Mouse (Mus musculus): ENCODE results near the gene Tacc3. TPM values are rescaled to one million over a fixed set of nuclear protein-coding genes. Genes with fewer than 3 reads are reported as not detected.

The Tacc3 gene
- polyA plus RNA-seq, 1 experiment from 2014 or later, result 107 TPM

GRCm38 (mm10) chr5:33707163-33707562 lies 49.2 kb downstream of the Tacc3 start:
- ATAC-seq (replicated peaks; ENCODE audit: insufficient number of reproducible peaks, insufficient read depth, low FRiP score, low read depth), result no peak

DNA sequence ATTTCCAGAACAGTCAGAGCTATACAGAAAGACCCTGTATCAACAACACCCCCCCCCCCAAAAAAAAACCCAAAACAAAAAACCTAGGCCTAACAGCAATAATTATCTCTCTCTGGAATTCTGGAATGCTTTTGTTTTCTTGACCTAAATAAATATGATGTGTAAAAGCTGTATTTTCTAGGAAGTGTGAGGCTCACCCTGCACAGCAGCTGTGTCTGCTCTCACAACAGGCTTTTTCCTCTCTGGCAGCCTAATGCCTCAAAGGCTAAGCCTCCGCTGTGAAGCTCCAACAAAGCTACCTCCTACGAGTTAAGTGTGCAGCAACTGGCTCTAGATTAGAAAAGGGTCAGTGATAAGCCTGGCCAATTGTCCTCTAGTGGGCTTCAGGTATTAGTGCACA lies 51.1 kb downstream of the Tacc3 start:
- H3K4me2 ChIP-seq, result no peak overlapping the region
- H3K4me1 ChIP-seq (replicated peaks), result peaks cover 32% of the 10 kb centered on the region
- ATAC-seq (replicated peaks; ENCODE audit: insufficient number of reproducible peaks, insufficient read depth, low FRiP score, low read depth), result no peak
- H3K9me3 ChIP-seq (replicated peaks), result no peaks in the 10 kb centered on the region
- 30% methylated on average over 2 of the region's 2 CpGs for WGBS
- no peaks in the 10 kb centered on the region for H3K36me3 ChIP-seq
- no peaks in the 10 kb centered on the region for H3K27me3 ChIP-seq
- no peak overlapping the region for H3K27ac ChIP-seq
- H3K4me3 ChIP-seq, result no peak overlapping the region
- no peak overlapping the region for H3K9ac ChIP-seq

More at GRCm38 (mm10) chr5:33707163-33707562, 49.2 kb downstream of the Tacc3 start:
- Histone ChIP-seq H3K4me2 (no peak overlapping the region), H3K9ac (no peak overlapping the region), H3K27me3 (no peaks in the 10 kb centered on the region), H3K9me3 (replicated peaks) (no peaks in the 10 kb centered on the region), H3K27ac (no peak overlapping the region), H3K36me3 (no peaks in the 10 kb centered on the region), H3K4me3 (no peak overlapping the region), H3K4me1 (replicated peaks) (peaks cover 32% of the 10 kb centered on the region)
- 33% methylated on average over 4 of the region's 4 CpGs for WGBS

GRCm38 (mm10) chr5:33712550-33712949 lies 54.6 kb downstream of the Tacc3 start:
- Histone ChIP-seq H3K27me3 (no peaks in the 10 kb centered on the region), H3K9ac (no peak overlapping the region), H3K4me1 (replicated peaks) (peaks cover 4% of the 10 kb centered on the region), H3K36me3 (no peaks in the 10 kb centered on the region), H3K27ac (no peak overlapping the region), H3K4me3 (no peak overlapping the region), H3K9me3 (replicated peaks) (no peaks in the 10 kb centered on the region), H3K4me2 (no peak overlapping the region)
- 69% methylated on average over 2 of the region's 2 CpGs for WGBS
- no peak for ATAC-seq (replicated peaks; ENCODE audit: insufficient number of reproducible peaks, insufficient read depth, low FRiP score, low read depth)

DNA sequence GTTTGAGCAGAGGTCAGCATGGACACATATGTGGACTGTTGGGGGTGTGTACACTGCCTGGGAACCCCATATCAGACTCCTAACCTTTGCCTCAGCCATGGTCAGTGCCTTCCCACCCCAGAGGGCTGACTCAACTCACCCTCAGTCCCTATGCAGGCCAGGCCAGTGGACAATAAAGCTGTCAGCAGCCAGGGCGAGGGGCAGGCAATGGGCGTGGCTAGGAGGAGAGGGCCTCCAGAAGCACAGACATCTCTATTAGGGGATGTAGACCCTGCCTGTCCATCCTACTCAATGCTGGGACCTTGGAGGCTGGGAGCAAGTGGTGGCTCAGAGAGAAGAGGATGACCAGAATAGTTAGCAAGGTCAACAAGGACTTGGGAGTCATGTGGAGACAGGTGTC lies 57.3 kb downstream of the Tacc3 start:
- 59% methylated on average over 2 of the region's 2 CpGs for WGBS
- no peaks in the 10 kb centered on the region for H3K36me3 ChIP-seq
- H3K27me3 ChIP-seq, result peaks cover 6% of the 10 kb centered on the region; the same call in 1 of the 2 replicates
- peaks cover 6% of the 10 kb centered on the region for H3K4me1 ChIP-seq (replicated peaks)
- H3K4me2 ChIP-seq, result no peak overlapping the region
- H3K4me3 ChIP-seq, result no peak overlapping the region
- ATAC-seq (replicated peaks; ENCODE audit: insufficient number of reproducible peaks, insufficient read depth, low FRiP score, low read depth), result no peak
- no peak overlapping the region for H3K27ac ChIP-seq
- H3K9ac ChIP-seq, result no peak overlapping the region
- H3K9me3 ChIP-seq (replicated peaks), result no peaks in the 10 kb centered on the region

GRCm38 (mm10) chr5:33716467-33716866 lies 58.5 kb downstream of the Tacc3 start:
- H3K27ac ChIP-seq, result no peak overlapping the region
- no peak overlapping the region for H3K9ac ChIP-seq
- peaks cover 6% of the 10 kb centered on the region; the same call in 1 of the 2 replicates for H3K27me3 ChIP-seq
- 73% methylated on average over 6 of the region's 6 CpGs for WGBS
- no peak overlapping the region for H3K4me2 ChIP-seq
- no peak for ATAC-seq (replicated peaks; ENCODE audit: insufficient number of reproducible peaks, insufficient read depth, low FRiP score, low read depth)
- peaks cover 18% of the 10 kb centered on the region for H3K4me1 ChIP-seq (replicated peaks)
- no peaks in the 10 kb centered on the region for H3K36me3 ChIP-seq
- H3K4me3 ChIP-seq, result no peak overlapping the region
- H3K9me3 ChIP-seq (replicated peaks), result no peaks in the 10 kb centered on the region

DNA sequence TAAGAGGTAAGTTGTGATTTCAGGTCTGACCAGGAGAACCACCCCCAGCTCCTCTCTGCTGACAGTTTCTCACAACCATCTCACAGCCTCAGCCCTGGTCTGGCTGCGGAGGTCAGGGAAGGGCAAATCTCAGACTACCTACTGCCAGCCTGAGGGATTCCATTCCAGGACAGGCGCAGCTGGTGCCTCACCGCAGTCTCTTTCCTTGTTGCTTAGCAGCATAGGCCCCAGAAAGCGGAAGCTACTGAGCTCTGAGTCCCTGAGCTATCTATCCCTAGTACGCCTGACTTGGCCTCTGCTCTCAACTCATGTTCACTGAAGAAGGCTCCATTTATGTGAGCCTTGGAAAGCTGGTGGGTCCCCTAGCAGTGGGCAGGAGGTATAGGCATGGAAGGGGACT lies 60.5 kb downstream of the Tacc3 start:
- no peak overlapping the region for H3K27ac ChIP-seq
- no peaks in the 10 kb centered on the region for H3K36me3 ChIP-seq
- peaks cover 35% of the 10 kb centered on the region for H3K4me1 ChIP-seq (replicated peaks)
- H3K4me2 ChIP-seq, result no peak overlapping the region
- H3K27me3 ChIP-seq, result peaks cover 18% of the 10 kb centered on the region
- WGBS, result 53% methylated on average over 5 of the region's 5 CpGs
- no peak overlapping the region for H3K9ac ChIP-seq
- no peak for ATAC-seq (replicated peaks; ENCODE audit: insufficient number of reproducible peaks, insufficient read depth, low FRiP score, low read depth)
- H3K4me3 ChIP-seq, result no peak overlapping the region
- no peaks in the 10 kb centered on the region for H3K9me3 ChIP-seq (replicated peaks)

DNA sequence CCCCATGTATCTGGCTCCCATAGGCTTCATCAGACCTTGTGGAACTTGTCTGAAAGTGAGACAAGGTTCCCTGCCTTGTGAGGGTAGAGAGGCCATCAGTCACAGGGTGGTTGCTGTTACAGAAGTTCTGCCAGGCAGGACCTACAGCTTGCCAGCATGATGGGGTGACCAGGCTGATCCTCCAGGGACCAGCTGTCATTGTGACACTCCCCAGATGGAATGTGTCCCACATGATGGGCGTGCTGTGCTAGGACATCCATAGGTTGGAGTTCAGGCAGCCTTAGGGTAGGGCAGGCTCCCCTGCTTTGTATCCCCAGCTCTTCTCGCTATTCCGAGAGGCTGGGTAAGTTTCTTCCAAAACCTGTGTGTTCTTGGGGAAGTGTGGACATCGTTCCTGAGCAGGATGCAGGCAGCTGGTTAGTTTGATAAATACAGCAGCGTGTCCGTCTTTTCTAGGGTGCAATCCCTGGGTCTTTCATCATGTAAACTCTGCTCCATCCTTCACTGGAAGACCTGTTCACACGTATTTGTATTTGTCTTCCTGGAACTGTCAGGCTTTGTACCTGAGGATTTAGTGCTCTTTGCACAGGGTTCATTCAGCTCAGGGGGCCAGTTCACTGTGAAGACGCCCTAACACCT lies 63.0 kb downstream of the Tacc3 start:
- Histone ChIP-seq H3K27me3 (peaks cover 33% of the 10 kb centered on the region), H3K9me3 (replicated peaks) (no peaks in the 10 kb centered on the region), H3K36me3 (no peaks in the 10 kb centered on the region), H3K4me1 (replicated peaks) (peaks cover 39% of the 10 kb centered on the region), H3K4me3 (peak overlapping the region; percentile 76), H3K9ac (peak overlapping the region; percentile 70; the same call in 1 of the 2 replicates), H3K4me2 (peak overlapping the region; percentile 99), H3K27ac (no peak overlapping the region)
- no peak for ATAC-seq (replicated peaks; ENCODE audit: insufficient number of reproducible peaks, insufficient read depth, low FRiP score, low read depth)
- WGBS, result 12% methylated on average over 8 of the region's 8 CpGs

- Histone ChIP-seq H3K9ac (peak within 1 kb of the TSS; percentile 70), H3K27me3 (peaks cover 40% of the 10 kb centered on the region), H3K9me3 (replicated peaks) (no peaks in the 10 kb centered on the region), H3K4me2 (peak within 1 kb of the TSS; percentile 99), H3K27ac (peak within 1 kb of the TSS; percentile 29; the same call in 1 of the 2 replicates), H3K4me1 (replicated peaks) (peaks cover 39% of the 10 kb centered on the region), H3K4me3 (peak within 1 kb of the TSS; percentile 76), H3K36me3 (no peaks in the 10 kb centered on the region)
- ATAC-seq (replicated peaks; ENCODE audit: insufficient number of reproducible peaks, insufficient read depth, low FRiP score, low read depth), result peak; percentile 83
- WGBS, result under 1% methylated on average over 56 of the region's 73 CpGs
Measured at GRCm38 (mm10) chr5:33721541-33722265, 63.8 kb downstream of the Tacc3 start, which contains the start of gene Fgfr3. TSS of gene Fgfr3 (plus strand) at chr5:33721674.

DNA sequence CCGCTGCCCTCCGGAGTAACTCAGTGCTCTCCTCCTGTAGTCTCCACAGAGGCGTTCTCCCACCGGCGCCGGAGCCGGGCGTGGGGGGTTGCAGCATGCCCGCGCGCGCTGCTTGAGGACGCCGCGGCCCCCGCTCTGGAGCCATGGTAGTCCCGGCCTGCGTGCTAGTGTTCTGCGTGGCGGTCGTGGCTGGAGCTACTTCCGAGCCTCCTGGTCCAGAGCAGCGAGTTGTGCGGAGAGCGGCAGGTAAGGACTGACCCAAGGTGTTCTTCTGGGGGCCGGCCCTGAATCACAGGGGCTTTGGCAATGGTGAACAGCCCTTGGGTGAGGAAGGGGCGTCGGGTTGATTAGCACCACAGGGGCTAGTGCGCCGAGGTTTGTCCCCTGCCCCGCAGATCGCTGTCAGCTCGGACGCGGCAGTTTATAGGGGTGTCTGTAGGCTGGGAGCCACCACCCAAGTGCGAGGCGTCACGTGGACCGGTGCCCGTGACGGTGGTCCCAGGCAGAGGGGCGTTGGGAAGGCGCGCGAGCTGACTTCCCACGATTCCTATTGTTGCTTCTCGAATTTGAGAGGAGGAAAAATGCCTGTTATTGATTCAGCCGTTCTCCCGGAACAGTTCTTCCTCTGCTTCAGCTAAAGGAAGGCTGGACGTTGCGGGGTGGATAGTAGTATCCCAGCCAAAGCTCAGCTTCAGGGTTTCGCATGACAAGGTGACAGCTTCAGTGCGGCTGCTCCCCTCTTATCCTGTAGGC lies 64.5 kb downstream of the Tacc3 start:
- Histone ChIP-seq H3K9ac (peak overlapping the region; percentile 70), H3K27me3 (peaks cover 40% of the 10 kb centered on the region), H3K9me3 (replicated peaks) (no peaks in the 10 kb centered on the region), H3K27ac (peak overlapping the region; percentile 29; the same call in 1 of the 2 replicates), H3K4me2 (peak overlapping the region; percentile 99), H3K4me1 (replicated peaks) (peaks cover 39% of the 10 kb centered on the region), H3K36me3 (no peaks in the 10 kb centered on the region), H3K4me3 (peak overlapping the region; percentile 76)
- WGBS, result under 1% methylated on average over 53 of the region's 53 CpGs
- ATAC-seq (replicated peaks; ENCODE audit: insufficient number of reproducible peaks, insufficient read depth, low FRiP score, low read depth), result no peak

GRCm38 (mm10) chr5:33723019-33723640 lies 65.2 kb downstream of the Tacc3 start:
- H3K27me3 ChIP-seq, result peaks cover 43% of the 10 kb centered on the region
- H3K4me1 ChIP-seq (replicated peaks), result peaks cover 38% of the 10 kb centered on the region
- H3K9me3 ChIP-seq (replicated peaks), result no peaks in the 10 kb centered on the region
- no peak overlapping the region for H3K27ac ChIP-seq
- no peak for ATAC-seq (replicated peaks; ENCODE audit: insufficient number of reproducible peaks, insufficient read depth, low FRiP score, low read depth)
- H3K9ac ChIP-seq, result peak overlapping the region; percentile 70
- peak overlapping the region; percentile 99 for H3K4me2 ChIP-seq
- H3K36me3 ChIP-seq, result no peaks in the 10 kb centered on the region
- H3K4me3 ChIP-seq, result peak overlapping the region; percentile 76
- WGBS, result 1% methylated on average over 59 of the region's 61 CpGs
